Mouse (Mus musculus) bone marrow macrophage, adult 2 months (primary cell): ENCODE results near the gene Syt8.

Source experiments
- CTCF ChIP-seq: IDR thresholded peaks from 2 replicates; pipeline ENCODE4 v1.5.1; 2012; ENCODE audit warnings: low read depth, mild to moderate bottlenecking, low read length, moderate library complexity
- POLR2A ChIP-seq: IDR thresholded peaks from 2 replicates; pipeline ENCODE4 v1.6.1; 2012; ENCODE audit warnings: mild to moderate bottlenecking, low read depth, low read length, borderline replicate concordance

DNA sequence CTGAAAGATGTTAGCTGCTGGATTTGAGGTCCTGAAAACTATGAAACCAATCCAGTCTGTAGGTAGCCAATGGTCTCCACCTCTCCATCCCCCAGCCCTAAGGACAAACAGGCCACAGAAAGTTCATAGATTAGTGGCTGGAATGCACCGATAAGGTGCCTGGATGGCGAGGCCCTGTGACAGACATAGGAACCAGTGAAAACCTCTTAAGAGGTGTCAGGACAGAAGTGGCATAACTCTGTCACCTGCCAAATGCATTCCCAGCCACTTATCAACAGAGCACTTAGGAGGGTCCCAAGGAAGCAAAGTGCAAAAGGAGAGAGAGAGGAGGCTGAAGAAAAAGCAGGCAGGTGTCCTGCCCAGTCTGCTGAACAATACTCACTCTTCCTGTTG lies 24.6 kb downstream of the Syt8 start:
- TF ChIP-seq CTCF, result no peak
- TF ChIP-seq POLR2A, result no peak
